Mouse (Mus musculus) layer of hippocampus, adult 18-20 months (tissue): Measurements from ENCODE around the gene Gnat2. TPM values are rescaled to one million over a fixed set of nuclear protein-coding genes. Genes with fewer than 3 reads are reported as not detected.

ENCODE experiments used
- total RNA-seq, 2 experiments: library from RNA; stranded (reverse); gene quantifications; 2 replicates each; pipeline ENCODE4 v1.2.3; 2021

Gnat2 gene
- total RNA-seq, 2 experiments from 2014 or later: not detected

Other genes starting within 250 kb of the Gnat2 start
- gene Eps8l3, start 215.6 kb upstream of the Gnat2 start, total RNA-seq: not detected
- gene Gstm5, start 197.0 kb upstream of the Gnat2 start, total RNA-seq: 100 to 1,000 TPM; 286 to 295 TPM
- gene Gstm7, start 161.0 kb upstream of the Gnat2 start, total RNA-seq: 100 to 1,000 TPM; 171 to 187 TPM
- gene Gstm6, start 149.0 kb upstream of the Gnat2 start, total RNA-seq: 10 to 100 TPM; 18.6 to 19.6 TPM
- not detected for gene Gstm3, start 123.5 kb upstream of the Gnat2 start, total RNA-seq
- 1 to 10 TPM; 2.8 to 3.4 TPM for gene Gstm2, start 106.3 kb upstream of the Gnat2 start, total RNA-seq
- 100 to 1,000 TPM; 379 to 410 TPM for gene Gstm1, start 74.8 kb upstream of the Gnat2 start, total RNA-seq
- 10 to 100 TPM; 12.3 to 13.2 TPM for gene Gstm4, start 47.9 kb upstream of the Gnat2 start, total RNA-seq
- 10 to 100 TPM; 68.7 to 73.6 TPM for gene Ampd2, start 6.1 kb upstream of the Gnat2 start, total RNA-seq
- gene Gnai3, start 53.4 kb downstream of the Gnat2 start, total RNA-seq: 10 to 100 TPM; 28.2 to 28.7 TPM
- 10 to 100 TPM; 14.8 to 15.1 TPM for gene Gpr61, start 62.1 kb downstream of the Gnat2 start, total RNA-seq
- 10 to 100 TPM; 71.6 to 76.8 TPM for gene Amigo1, start 93.5 kb downstream of the Gnat2 start, total RNA-seq
- 10 to 100 TPM; 17.4 TPM for gene Cyb561d1, start 108.4 kb downstream of the Gnat2 start, total RNA-seq
- 10 to 100 TPM; 23.5 to 24.8 TPM for gene Atxn7l2, start 118.1 kb downstream of the Gnat2 start, total RNA-seq
- 1 to 10 TPM; 2.8 to 3.2 TPM for gene Sypl2, start 133.9 kb downstream of the Gnat2 start, total RNA-seq
- 10 to 100 TPM; 67.2 to 69.9 TPM for gene Psma5, start 164.1 kb downstream of the Gnat2 start, total RNA-seq
- gene Sort1, start 191.3 kb downstream of the Gnat2 start, total RNA-seq: 100 to 1,000 TPM; 373 to 382 TPM